Mouse (Mus musculus): Measurements from ENCODE around the gene Aqp3.

DNA sequence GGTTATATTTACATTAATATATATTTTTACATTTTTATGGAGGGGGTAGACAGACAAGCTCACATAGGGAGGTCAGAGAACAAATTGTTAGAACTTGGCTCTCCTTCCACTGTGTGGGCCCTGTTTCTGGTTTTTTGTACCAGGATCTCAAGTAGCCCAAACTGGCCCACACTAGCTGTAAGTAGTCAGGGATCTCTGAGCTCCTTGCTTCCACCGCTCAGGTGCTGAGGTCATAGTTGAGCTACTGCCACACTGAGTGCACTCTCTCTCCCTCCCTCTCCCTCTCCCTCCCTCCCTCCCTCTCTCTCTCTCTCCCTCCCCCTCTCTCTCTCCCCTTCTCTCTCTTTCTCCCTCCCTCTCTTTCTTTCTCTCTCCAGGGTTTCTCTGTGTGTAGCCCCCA lies 41.7 kb downstream of the Aqp3 start:
- no peak for TF ChIP-seq CTCF (IDR thresholded peaks at IDR 0.05; ENCODE audit: low read depth)
- TF ChIP-seq EP300 (IDR thresholded peaks at IDR 0.05; ENCODE audit: low read depth): no peak

Data from heart, postnatal 0 days (tissue).